Mouse (Mus musculus) monocyte, adult 59 days (primary cell): Measurements from ENCODE around the gene Gm4969. TPM values are rescaled to one million over a fixed set of nuclear protein-coding genes. Genes with fewer than 3 reads are reported as not detected.

Experiments used
- total RNA-seq, 2 experiments: library from RNA; stranded (reverse); gene quantifications; one replicate each; pipeline ENCODE4 v1.2.4; 2023

Gene Gm4969
- not detected for total RNA-seq

DNA sequence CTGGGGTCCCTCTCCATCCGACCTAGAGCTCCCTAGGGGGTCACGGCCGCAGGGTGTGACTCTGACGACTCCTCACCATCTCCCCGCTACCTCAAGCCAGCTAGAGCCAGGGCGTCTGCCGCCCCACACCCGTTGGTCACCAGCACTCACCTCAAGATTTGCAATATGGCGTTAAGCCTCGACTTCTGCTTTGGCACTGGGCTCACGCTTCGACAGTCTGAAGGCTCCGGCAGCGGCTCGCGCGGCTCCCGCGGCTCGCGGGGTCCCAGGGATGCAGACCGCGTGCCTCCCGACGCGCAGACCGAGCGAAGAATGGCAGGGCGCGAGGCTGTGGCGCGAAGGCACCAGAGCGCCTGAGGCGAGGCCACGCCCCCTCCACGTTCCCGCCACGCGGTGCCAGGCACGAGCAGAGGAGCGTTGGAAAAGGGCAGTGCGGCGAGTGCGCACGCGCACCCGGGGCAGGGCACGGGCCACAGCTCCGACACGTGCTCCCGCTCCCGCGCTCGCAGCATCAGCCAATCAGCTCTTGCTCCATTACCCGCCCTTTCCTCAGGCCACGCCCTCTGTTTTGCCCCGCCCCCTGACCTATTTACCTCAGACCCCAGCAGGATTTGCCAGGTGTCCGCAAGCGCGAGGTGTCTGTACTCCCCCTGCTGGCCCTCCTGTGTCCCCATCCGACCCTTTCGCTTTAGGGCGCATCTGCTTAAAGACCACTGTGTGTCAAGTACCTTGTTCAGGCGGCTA is at the start of gene Gm4969:
Gene Gm4969 (minus strand): TSS at position 341 of the 744 bp plus-strand sequence.

DNA sequence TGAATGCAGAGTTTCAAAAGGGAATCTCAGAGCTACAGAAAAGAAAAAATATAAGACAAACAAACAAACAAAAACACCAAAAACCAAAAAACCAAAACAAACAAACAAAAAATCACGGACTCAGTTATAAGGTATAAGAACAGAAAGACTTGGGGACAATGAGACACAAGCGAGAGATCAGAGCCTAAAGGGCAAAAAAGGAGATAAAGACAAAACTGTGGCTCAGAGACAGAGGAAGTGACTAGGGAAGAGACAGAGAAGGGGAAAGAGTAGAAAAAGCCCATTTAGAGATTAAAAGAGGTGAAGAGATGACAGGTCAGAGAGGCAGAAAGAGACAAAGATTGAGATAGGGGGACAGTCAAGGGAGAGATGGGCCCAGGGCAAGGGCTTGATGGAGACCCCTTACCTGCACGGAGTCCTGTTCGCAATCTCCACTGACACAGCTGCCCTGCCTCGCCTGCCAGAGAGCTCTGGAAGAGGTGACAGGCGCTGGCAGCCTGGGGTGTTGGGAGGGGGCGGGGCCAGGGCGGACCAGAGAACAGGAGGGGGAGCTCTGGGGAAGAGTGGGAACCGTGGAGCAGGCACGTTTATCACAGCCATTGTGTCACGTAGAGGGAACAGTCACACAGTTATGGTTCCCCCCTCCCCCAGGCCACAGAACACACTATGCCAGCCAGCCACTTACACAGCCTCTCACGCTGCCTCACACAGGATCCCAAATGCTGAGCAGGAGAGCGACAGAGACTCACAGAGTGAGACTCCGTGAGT is 47.7 kb upstream of the Gm4969 start, which contains the start of gene Gipr:
Gene Gipr (minus strand): TSS at position 472 of the 768 bp plus-strand sequence.

GRCm38 (mm10) chr7:19149626-19150025 is 31.5 kb upstream of the Gm4969 start, which contains the start of gene Snrpd2:
Snrpd2 (plus strand) TSS chr7:19149722.

GRCm38 (mm10) chr7:19148875-19149541 is 30.8 kb upstream of the Gm4969 start, which contains the start of gene Qpctl:
Qpctl (minus strand) TSS chr7:19149291.

DNA sequence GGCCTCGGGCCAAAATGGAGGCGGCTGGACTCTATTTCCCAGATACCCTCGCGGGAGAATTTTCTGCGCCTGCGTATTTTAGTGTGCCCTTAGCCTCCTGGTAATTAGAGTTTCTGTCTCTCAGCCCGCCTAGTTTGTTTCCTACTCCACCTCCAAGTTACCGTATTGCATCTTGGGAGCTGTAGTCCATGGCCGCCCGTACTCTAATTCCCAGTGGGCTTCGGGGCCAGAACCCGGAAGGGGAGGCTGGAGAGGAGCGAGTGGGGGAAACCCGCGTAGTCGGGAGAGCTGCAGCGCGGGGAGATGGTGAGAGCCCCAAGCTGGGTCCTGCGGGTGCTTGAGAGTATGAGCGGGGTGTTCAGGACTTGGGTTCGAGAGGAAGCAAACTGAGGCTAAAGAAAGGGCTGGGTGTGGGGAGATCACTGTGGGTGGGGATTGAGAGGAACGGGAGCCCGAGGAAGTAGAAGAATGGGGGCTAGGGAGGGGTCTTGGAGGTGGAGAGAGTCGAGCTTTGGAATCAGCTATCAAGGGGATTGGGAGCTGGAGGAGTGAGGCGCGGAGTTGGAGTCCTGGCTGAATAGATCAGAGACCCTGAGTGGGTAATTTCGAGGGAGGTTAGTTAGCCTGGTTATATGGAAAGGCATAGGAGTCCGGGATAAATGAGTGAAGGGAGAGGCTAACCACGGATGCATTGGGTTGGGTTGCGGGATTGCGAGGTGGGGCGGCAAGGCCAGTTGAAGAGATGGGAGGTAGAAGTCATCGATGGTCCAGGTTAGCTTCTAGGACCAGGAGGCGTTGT is 1.7 kb upstream of the Gm4969 start, which contains the start of gene Fbxo46:
Gene Fbxo46 (plus strand): TSS at position 229 of the 799 bp plus-strand sequence.

DNA sequence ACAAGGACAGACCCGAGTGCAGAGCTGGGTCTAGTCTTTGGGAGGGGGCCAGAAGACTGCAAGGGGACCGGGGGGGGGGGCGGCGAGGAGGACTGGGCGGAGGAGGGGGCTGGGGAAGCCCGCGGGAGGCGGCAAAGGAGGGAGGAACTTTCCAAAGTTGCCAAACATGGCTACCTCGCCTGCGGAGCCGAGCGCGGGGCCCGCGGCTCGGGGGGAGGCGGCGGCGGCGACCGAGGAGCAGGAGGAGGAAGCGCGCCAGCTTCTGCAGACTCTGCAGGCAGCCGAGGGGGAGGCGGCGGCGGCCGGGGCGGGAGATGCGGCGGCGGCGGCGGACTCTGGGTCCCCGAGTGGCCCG is 23.7 kb downstream of the Gm4969 start, which contains the start of gene Six5:
Gene Six5 (plus strand): TSS at position 124 of the 355 bp plus-strand sequence.

DNA sequence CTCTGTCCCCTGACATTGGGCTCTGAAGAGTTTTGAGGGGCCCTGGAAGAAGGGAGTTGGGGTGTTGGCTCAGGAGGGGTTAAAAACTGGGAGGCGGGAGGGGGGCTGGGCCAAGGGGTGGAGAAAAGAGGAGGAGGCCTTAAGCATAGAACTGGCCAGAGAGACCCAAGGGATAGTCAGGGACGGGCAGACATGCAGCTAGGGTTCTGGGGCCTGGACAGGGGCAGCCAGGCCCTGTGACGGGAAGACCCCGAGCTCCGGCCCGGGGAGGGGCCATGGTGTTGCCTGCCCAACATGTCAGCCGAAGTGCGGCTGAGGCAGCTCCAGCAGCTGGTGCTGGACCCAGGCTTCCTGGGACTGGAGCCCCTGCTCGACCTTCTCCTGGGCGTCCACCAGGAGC is 34.5 kb downstream of the Gm4969 start, which contains the start of gene Dmpk:
Gene Dmpk (plus strand): TSS at position 149 of the 400 bp plus-strand sequence.

DNA sequence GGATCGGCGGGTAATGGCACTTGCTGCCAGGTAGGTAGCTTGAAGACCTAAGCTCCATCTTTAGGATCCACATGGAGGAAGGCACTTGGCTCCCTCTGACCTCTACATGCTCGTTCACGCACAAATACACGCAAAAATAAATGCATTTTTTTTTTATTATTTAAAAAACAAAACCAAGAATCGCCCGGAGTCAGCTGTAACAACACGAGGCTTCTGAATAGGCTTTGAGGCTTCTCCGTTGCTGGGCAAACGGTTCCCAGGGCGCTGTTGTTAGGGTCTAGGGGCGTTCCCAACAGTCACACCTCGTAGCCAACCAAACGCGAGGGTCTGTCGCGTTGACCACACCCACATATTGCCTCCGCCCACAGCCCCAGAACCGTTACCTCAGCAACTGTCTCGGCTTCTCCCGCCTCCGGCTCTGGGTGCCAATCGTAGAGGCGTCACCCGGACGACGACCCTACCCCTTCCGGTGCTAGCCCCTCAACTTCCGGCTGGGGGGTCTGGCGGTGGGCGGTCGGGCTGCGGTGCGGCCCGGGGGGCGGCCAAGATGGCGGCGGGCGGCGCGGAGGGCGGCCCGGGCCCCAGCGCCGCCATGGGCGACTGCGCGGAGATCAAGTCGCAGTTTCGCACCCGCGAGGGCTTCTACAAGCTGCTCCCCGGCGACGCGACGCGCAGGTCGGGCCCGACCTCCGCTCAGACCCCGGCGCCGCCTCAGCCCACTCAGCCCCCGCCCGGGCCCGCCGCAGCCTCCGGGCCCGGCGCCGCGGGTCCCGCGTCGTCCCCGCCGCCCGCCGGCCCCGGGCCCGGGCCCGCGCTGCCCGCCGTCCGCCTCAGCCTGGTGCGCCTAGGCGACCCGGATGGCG is 42.2 kb downstream of the Gm4969 start, which contains the start of gene Dmwd:
Gene Dmwd (plus strand): TSS at position 505 of the 863 bp plus-strand sequence.

DNA sequence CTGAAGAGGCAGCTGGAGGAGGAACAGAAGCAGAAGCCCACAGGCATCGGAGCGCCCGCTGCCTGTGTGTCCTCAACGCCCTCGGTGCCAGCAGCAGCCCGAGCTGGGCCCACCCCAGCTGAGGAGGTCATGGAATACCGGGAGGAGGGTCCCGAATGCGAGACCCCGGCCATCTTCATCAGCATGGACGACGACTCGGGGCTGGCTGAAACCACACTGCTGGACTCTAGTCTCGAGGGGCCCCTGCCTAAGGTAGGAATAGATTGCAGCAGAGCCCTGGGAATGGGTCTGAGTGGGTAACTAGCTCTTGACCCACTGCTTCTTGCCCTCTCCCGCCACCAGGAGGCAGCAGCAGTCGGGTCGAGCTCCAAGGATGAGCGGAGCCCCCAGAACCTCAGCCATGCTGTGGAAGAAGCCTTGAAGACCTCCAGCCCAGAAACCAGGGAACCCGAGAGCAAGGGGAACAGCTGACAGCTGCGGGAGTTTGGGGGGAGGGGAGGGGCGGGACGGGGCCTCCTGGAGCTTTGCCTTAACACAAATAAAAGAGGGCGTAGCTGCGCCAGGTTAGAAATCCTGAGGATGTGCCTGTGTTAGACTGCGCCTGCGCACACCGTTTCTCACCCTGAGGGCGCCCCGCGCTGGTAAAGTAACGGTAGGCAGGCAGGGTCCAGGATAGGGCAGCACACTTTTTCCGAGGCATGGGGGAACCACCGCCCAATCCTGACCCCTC is 64.0 kb downstream of the Gm4969 start, which contains the start of gene Rsph6a:
Gene Rsph6a (plus strand): TSS at position 644 of the 730 bp plus-strand sequence.

Other genes with a start within 250 kb of the Gm4969 start
- gene Pglyrp1, start 247.0 kb downstream of the Gm4969 start, total RNA-seq, result 100 to 1,000 TPM; 229 to 265 TPM
- gene Ccdc61, start 208.0 kb downstream of the Gm4969 start, total RNA-seq, result 10 to 100 TPM; 21.1 to 24.7 TPM
- under 1 TPM in 1 of 2 experiments, not detected in 1; 0.05 TPM for gene Nova2, start 192.5 kb downstream of the Gm4969 start, total RNA-seq
- not detected for gene Nanos2, start 131.0 kb downstream of the Gm4969 start, total RNA-seq
- 1 to 10 TPM in 1 of 2 experiments, under 1 TPM in 1; 0.79 to 1.0 TPM for gene Mypop, start 127.1 kb downstream of the Gm4969 start, total RNA-seq
- 10 to 100 TPM; 16.4 to 17.3 TPM for gene Irf2bp1, start 114.3 kb downstream of the Gm4969 start, total RNA-seq
- not detected for gene Foxa3, start 94.8 kb downstream of the Gm4969 start, total RNA-seq
- 10 to 100 TPM; 77.6 to 77.8 TPM for gene Sympk, start 94.0 kb downstream of the Gm4969 start, total RNA-seq
- not detected for gene Rsph6a, start 63.7 kb downstream of the Gm4969 start, total RNA-seq
- 1 to 10 TPM; 2.5 to 5.0 TPM for gene Dmwd, start 42.1 kb downstream of the Gm4969 start, total RNA-seq
- 10 to 100 TPM; 55.7 to 63.9 TPM for gene Dmpk, start 34.5 kb downstream of the Gm4969 start, total RNA-seq
- gene Six5, start 23.8 kb downstream of the Gm4969 start, total RNA-seq, result under 1 TPM; 0.58 to 0.73 TPM
- 10 to 100 TPM; 15.2 to 15.6 TPM for gene Fbxo46, start 1.5 kb upstream of the Gm4969 start, total RNA-seq
- gene Qpctl, start 30.9 kb upstream of the Gm4969 start, total RNA-seq, result 1 to 10 TPM; 9.0 to 9.4 TPM
- gene Snrpd2, start 31.4 kb upstream of the Gm4969 start, total RNA-seq, result 10 to 100 TPM; 51.0 to 53.8 TPM
- not detected for gene Gipr, start 47.8 kb upstream of the Gm4969 start, total RNA-seq
- 10 to 100 TPM; 21.4 to 22.2 TPM for gene Eml2, start 58.1 kb upstream of the Gm4969 start, total RNA-seq
- gene Gpr4, start 94.2 kb upstream of the Gm4969 start, total RNA-seq, result not detected
- 10 to 100 TPM; 44.6 to 45.7 TPM for gene Opa3, start 110.0 kb upstream of the Gm4969 start, total RNA-seq
- 100 to 1,000 TPM; 298 to 304 TPM for gene Vasp, start 153.4 kb upstream of the Gm4969 start, total RNA-seq
- gene Ppm1n, start 161.7 kb upstream of the Gm4969 start, total RNA-seq, result 1 to 10 TPM; 2.5 to 9.1 TPM
- 1 to 10 TPM in 1 of 2 experiments, under 1 TPM in 1; 0.88 to 1.1 TPM for gene Rtn2, start 164.3 kb upstream of the Gm4969 start, total RNA-seq
- 1,000 to 10,000 TPM; 2,539 to 2,823 TPM for gene Fosb, start 191.7 kb upstream of the Gm4969 start, total RNA-seq
- gene Ercc1, start 226.4 kb upstream of the Gm4969 start, total RNA-seq, result 10 to 100 TPM; 29.1 to 29.3 TPM
- gene Cd3eap, start 241.1 kb upstream of the Gm4969 start, total RNA-seq, result 1 to 10 TPM; 7.0 to 8.7 TPM
- 1 to 10 TPM; 1.3 to 4.3 TPM for gene Ppp1r13l, start 241.4 kb upstream of the Gm4969 start, total RNA-seq